ENCODE assay signal across 22 mouse cellular contexts in genomic region chr9:108493246-108493645, GRCm38 (mm10). TPM values are rescaled to one million over a fixed set of nuclear protein-coding genes. Genes with fewer than 3 reads are reported as not detected.
A peak's percentile ranks its signal among the peaks of the same experiment; 100 is the strongest.
DNase-seq lines count a peak whose midpoint lies in the region; ATAC-seq and TF ChIP-seq lines count a peak whose summit lies in the region.
"Had no signal": no experiment of that assay in that cellular context is flagged by ENCODE, and none has a peak within 500 bp of the region (broad histone marks: within the 10 kb centered on the region; RNA-seq: fewer than 3 reads in every experiment).

No protein-coding gene starts in this region.

- H3K9me3 ChIP-seq in midbrain, embryonic 10.5 days (replicated peaks), result no peaks in the 10 kb centered on the region
- H3K9me3 ChIP-seq in midbrain, embryonic 16.5 days (replicated peaks; ENCODE audit: control insufficient read depth, low read length, poor library complexity, severe bottlenecking), result no peaks in the 10 kb centered on the region
- H3K9me3 ChIP-seq in embryonic facial prominence, embryonic 10.5 days, result no peaks in the 10 kb centered on the region
- H3K9me3 ChIP-seq: forebrain, embryonic 10.5 days; forebrain, embryonic 13.5 days; hindbrain, embryonic 10.5 days; hindbrain, embryonic 13.5 days; intestine, embryonic 15.5 days had no signal

- H3K79me2 ChIP-seq in myocyte (ENCODE audit: control insufficient read depth, insufficient read depth), result peaks cover 22% of the 10 kb centered on the region

- H3K4me2 ChIP-seq in midbrain, embryonic 16.5 days (ENCODE audit: low read length), result no peak overlapping the region
- no peak overlapping the region for H3K4me2 ChIP-seq in myocyte (ENCODE audit: low read depth)
- H3K4me2 ChIP-seq: forebrain, embryonic 13.5 days; intestine, embryonic 15.5 days had no signal

- H3K36me3 ChIP-seq in midbrain, embryonic 10.5 days, result peaks cover 80% of the 10 kb centered on the region
- peaks cover 49% of the 10 kb centered on the region for H3K36me3 ChIP-seq in midbrain, embryonic 16.5 days (ENCODE audit: control insufficient read depth, insufficient read depth, low read length)
- peaks cover 85% of the 10 kb centered on the region for H3K36me3 ChIP-seq in embryonic facial prominence, embryonic 10.5 days (replicated peaks)
- peaks cover 33% of the 10 kb centered on the region for H3K36me3 ChIP-seq in myocyte (ENCODE audit: control insufficient read depth, insufficient read depth)

- no peak overlapping the region for H3K27ac ChIP-seq in midbrain, embryonic 10.5 days (replicated peaks)
- H3K27ac ChIP-seq in midbrain, embryonic 16.5 days (ENCODE audit: low read length), result no peak overlapping the region
- H3K27ac ChIP-seq in embryonic facial prominence, embryonic 10.5 days (replicated peaks), result no peak overlapping the region
- H3K27ac ChIP-seq: forebrain, embryonic 10.5 days; forebrain, embryonic 13.5 days; hindbrain, embryonic 10.5 days; hindbrain, embryonic 13.5 days; intestine, embryonic 15.5 days had no signal

- H3K27me3 ChIP-seq in midbrain, embryonic 10.5 days (ENCODE audit: low read depth, poor library complexity, severe bottlenecking), result no peaks in the 10 kb centered on the region
- H3K27me3 ChIP-seq in midbrain, embryonic 16.5 days (ENCODE audit: control insufficient read depth, insufficient read depth, low read depth, low read length), result no peaks in the 10 kb centered on the region
- no peaks in the 10 kb centered on the region for H3K27me3 ChIP-seq in embryonic facial prominence, embryonic 10.5 days (replicated peaks; ENCODE audit: low read depth, poor library complexity, severe bottlenecking)
- no peaks in the 10 kb centered on the region for H3K27me3 ChIP-seq in myocyte (ENCODE audit: control insufficient read depth, insufficient read depth, insufficient read length)
- H3K27me3 ChIP-seq: forebrain, embryonic 13.5 days; hindbrain, embryonic 13.5 days; intestine, embryonic 15.5 days had no signal

- DNase-seq in heart, adult 11 months, result peak; percentile 91
- DNase-seq in heart, postnatal 4 days, result no peak
- no peak for DNase-seq in midbrain, embryonic 10.5 days (ENCODE audit: low spot score)
- no peak for DNase-seq in embryonic facial prominence, embryonic 10.5 days (ENCODE audit: low spot score)
- DNase-seq: adrenal gland, adult 2 months; adrenal gland, postnatal 14 days; cerebellum, adult 11-12 months; cerebellum, adult 8-10 months; cerebellum, postnatal 10 days; cerebellum, postnatal 36 days; embryo, embryonic 11 days; heart, adult 18-20 months had no signal

- WGBS in midbrain, embryonic 10.5 days, result 95% methylated on average over 8 of the region's 8 CpGs
- 98% methylated on average over 8 of the region's 8 CpGs for WGBS in midbrain, embryonic 16.5 days
- 94% methylated on average over 8 of the region's 8 CpGs for WGBS in embryonic facial prominence, embryonic 10.5 days

- no peak overlapping the region for H3ac ChIP-seq in myocyte (ENCODE audit: control insufficient read depth, insufficient read length)

- no peak for TF ChIP-seq POLR2A in myocyte (IDR thresholded peaks at IDR 0.05; ENCODE audit: insufficient read length, low read depth)

- ATAC-seq in midbrain, embryonic 16.5 days, result no peak
- ATAC-seq: CD4-positive, CD25-positive, alpha-beta regulatory T cell, adult 4 months; forebrain, embryonic 13.5 days; forebrain, embryonic 16.5 days; hindbrain, embryonic 16.5 days; intestine, embryonic 15.5 days had no signal

- H3K9ac ChIP-seq in midbrain, embryonic 16.5 days (ENCODE audit: low read depth, low read length), result no peak overlapping the region
- H3K9ac ChIP-seq: forebrain, embryonic 13.5 days; intestine, embryonic 15.5 days had no signal

- peaks cover 35% of the 10 kb centered on the region for H3K4me1 ChIP-seq in midbrain, embryonic 10.5 days
- peaks cover 18% of the 10 kb centered on the region for H3K4me1 ChIP-seq in midbrain, embryonic 16.5 days (ENCODE audit: control insufficient read depth, insufficient read depth, low read length)
- peaks cover 25% of the 10 kb centered on the region for H3K4me1 ChIP-seq in embryonic facial prominence, embryonic 10.5 days

- H3K4me3 ChIP-seq in midbrain, embryonic 10.5 days, result 0 out of 2 replicates have a peak overlapping the region, but pooled peaks have one; percentile 2
- H3K4me3 ChIP-seq in midbrain, embryonic 16.5 days (ENCODE audit: low read depth, low read length), result no peak overlapping the region
- peak overlapping the region; percentile 6; the same call in 1 of the 2 replicates for H3K4me3 ChIP-seq in embryonic facial prominence, embryonic 10.5 days
- H3K4me3 ChIP-seq in myocyte, result peak overlapping the region; percentile 93
- H3K4me3 ChIP-seq: hindbrain, embryonic 10.5 days; hindbrain, embryonic 13.5 days; intestine, embryonic 15.5 days had no signal

TF ChIP-seq in myocyte, 11 proteins besides CTCF, POLR2A, EP300 and RAD21:
- TF ChIP-seq TCF3 (IDR thresholded peaks at IDR 0.05; ENCODE audit: insufficient read length, low read depth), result no peak
- TF ChIP-seq MYOG (IDR thresholded peaks at IDR 0.05; ENCODE audit: control insufficient read depth in 1 of 3, insufficient read depth in 1 of 3, insufficient read length in 2 of 3, low read depth in 2 of 3), result no peak
- TF ChIP-seq TCF12 (IDR thresholded peaks at IDR 0.05; ENCODE audit: insufficient read depth, poor library complexity, severe bottlenecking), result no peak
- TF ChIP-seq CEBPB (IDR thresholded peaks at IDR 0.05; ENCODE audit: insufficient read depth, poor library complexity, severe bottlenecking), result no peak
- TF ChIP-seq USF1 (IDR thresholded peaks at IDR 0.05; ENCODE audit: low read depth), result no peak
- no peak for TF ChIP-seq E2F4 (IDR thresholded peaks at IDR 0.05; ENCODE audit: insufficient read depth)
- no peak for TF ChIP-seq MAX (IDR thresholded peaks at IDR 0.05; ENCODE audit: low read depth)
- no peak for TF ChIP-seq MYOD1 (IDR thresholded peaks at IDR 0.05; ENCODE audit: control insufficient read depth in 1 of 3, insufficient read length in 2 of 3, low read depth in 2 of 3)
- TF ChIP-seq POLR2AphosphoS2 (IDR thresholded peaks at IDR 0.05; ENCODE audit: insufficient read length, low read depth), result no peak
- no peak for TF ChIP-seq REST (IDR thresholded peaks at IDR 0.05; ENCODE audit: insufficient read depth, insufficient read length)
- no peak for TF ChIP-seq SRF (IDR thresholded peaks at IDR 0.05; ENCODE audit: control insufficient read depth, insufficient read length, low read depth)
TF ChIP-seq in myocyte: peak in this region for 0.

RNA-seq across cellular contexts. Expression of gene Usp19, which starts 2.8 kb away (rescaled TPM):
- 100 to 1,000 TPM; 108 to 109 TPM for total RNA-seq in heart, postnatal 4 days (2021)
- 79.4 and 91.6 TPM in 2 replicates for polyA plus RNA-seq in midbrain, embryonic 10.5 days (2016; fragmentation: Nextera tagmentation; extraction: Ambion mirVana)
- polyA plus RNA-seq in midbrain, embryonic 16.5 days (2015; fragmentation: Nextera tagmentation; extraction: Ambion mirVana), result 68.6 and 71.5 TPM in 2 replicates
- 84.7 and 93.7 TPM in 2 replicates for polyA plus RNA-seq in embryonic facial prominence, embryonic 10.5 days (2016; fragmentation: Nextera tagmentation; extraction: Ambion mirVana)
- 86.6 TPM for polyA plus RNA-seq in myocyte (2012; fragmentation: generic; extraction: Trizol)

RNA-seq across cellular contexts. Expression of gene Lamb2, which starts 13.7 kb away (rescaled TPM):
- 100 to 1,000 TPM; 217 to 229 TPM for total RNA-seq in heart, postnatal 4 days (2021)
- 42.7 and 46.2 TPM in 2 replicates for polyA plus RNA-seq in midbrain, embryonic 10.5 days (2016; fragmentation: Nextera tagmentation; extraction: Ambion mirVana)
- 18.6 and 19.3 TPM in 2 replicates for polyA plus RNA-seq in midbrain, embryonic 16.5 days (2015; fragmentation: Nextera tagmentation; extraction: Ambion mirVana)
- 33.2 and 33.5 TPM in 2 replicates for polyA plus RNA-seq in embryonic facial prominence, embryonic 10.5 days (2016; fragmentation: Nextera tagmentation; extraction: Ambion mirVana)
- polyA plus RNA-seq in myocyte (2012; fragmentation: generic; extraction: Trizol), result 61.6 TPM

RNA-seq across cellular contexts. Expression of gene Qars, which starts 14.3 kb away (rescaled TPM):
- 10 to 100 TPM; 75.7 to 83.6 TPM for total RNA-seq in heart, postnatal 4 days (2021)
- 112 and 115 TPM in 2 replicates for polyA plus RNA-seq in midbrain, embryonic 10.5 days (2016; fragmentation: Nextera tagmentation; extraction: Ambion mirVana)
- 56.6 and 68.2 TPM in 2 replicates for polyA plus RNA-seq in midbrain, embryonic 16.5 days (2015; fragmentation: Nextera tagmentation; extraction: Ambion mirVana)
- 118 and 119 TPM in 2 replicates for polyA plus RNA-seq in embryonic facial prominence, embryonic 10.5 days (2016; fragmentation: Nextera tagmentation; extraction: Ambion mirVana)
- 168 TPM for polyA plus RNA-seq in myocyte (2012; fragmentation: generic; extraction: Trizol)

RNA-seq across cellular contexts. Expression of gene Qrich1, which starts 23.4 kb away (rescaled TPM):
- total RNA-seq in heart, postnatal 4 days (2021), result 10 to 100 TPM; 93.5 to 94.0 TPM
- polyA plus RNA-seq in midbrain, embryonic 10.5 days (2016; fragmentation: Nextera tagmentation; extraction: Ambion mirVana), result 150 and 171 TPM in 2 replicates
- polyA plus RNA-seq in midbrain, embryonic 16.5 days (2015; fragmentation: Nextera tagmentation; extraction: Ambion mirVana), result 119 and 132 TPM in 2 replicates
- 167 and 168 TPM in 2 replicates for polyA plus RNA-seq in embryonic facial prominence, embryonic 10.5 days (2016; fragmentation: Nextera tagmentation; extraction: Ambion mirVana)
- polyA plus RNA-seq in myocyte (2012; fragmentation: generic; extraction: Trizol), result 44.0 TPM

RNA-seq across cellular contexts. Expression of gene Klhdc8b, which starts 31.9 kb away (rescaled TPM):
- 10 to 100 TPM; 43.9 to 45.6 TPM for total RNA-seq in heart, postnatal 4 days (2021)
- 43.1 and 52.1 TPM in 2 replicates for polyA plus RNA-seq in midbrain, embryonic 10.5 days (2016; fragmentation: Nextera tagmentation; extraction: Ambion mirVana)
- polyA plus RNA-seq in midbrain, embryonic 16.5 days (2015; fragmentation: Nextera tagmentation; extraction: Ambion mirVana), result 72.6 and 81.0 TPM in 2 replicates
- polyA plus RNA-seq in embryonic facial prominence, embryonic 10.5 days (2016; fragmentation: Nextera tagmentation; extraction: Ambion mirVana), result 21.6 and 24.2 TPM in 2 replicates
- 3.7 TPM for polyA plus RNA-seq in myocyte (2012; fragmentation: generic; extraction: Trizol)
